Mouse (Mus musculus) urinary bladder, adult 18-20 months (tissue): Measurements from ENCODE around the gene 2410004B18Rik.
A peak's percentile ranks its signal among the peaks of the same experiment; 100 is the strongest.

Experiments used
- DNase-seq, 2 experiments: peaks; one replicate each; pipeline ENCODE4 v3.0.0; 2022; ENCODE audit warnings: low spot score in 2 of 2, mixed read lengths in 2 of 2

2410004B18Rik gene

DNA sequence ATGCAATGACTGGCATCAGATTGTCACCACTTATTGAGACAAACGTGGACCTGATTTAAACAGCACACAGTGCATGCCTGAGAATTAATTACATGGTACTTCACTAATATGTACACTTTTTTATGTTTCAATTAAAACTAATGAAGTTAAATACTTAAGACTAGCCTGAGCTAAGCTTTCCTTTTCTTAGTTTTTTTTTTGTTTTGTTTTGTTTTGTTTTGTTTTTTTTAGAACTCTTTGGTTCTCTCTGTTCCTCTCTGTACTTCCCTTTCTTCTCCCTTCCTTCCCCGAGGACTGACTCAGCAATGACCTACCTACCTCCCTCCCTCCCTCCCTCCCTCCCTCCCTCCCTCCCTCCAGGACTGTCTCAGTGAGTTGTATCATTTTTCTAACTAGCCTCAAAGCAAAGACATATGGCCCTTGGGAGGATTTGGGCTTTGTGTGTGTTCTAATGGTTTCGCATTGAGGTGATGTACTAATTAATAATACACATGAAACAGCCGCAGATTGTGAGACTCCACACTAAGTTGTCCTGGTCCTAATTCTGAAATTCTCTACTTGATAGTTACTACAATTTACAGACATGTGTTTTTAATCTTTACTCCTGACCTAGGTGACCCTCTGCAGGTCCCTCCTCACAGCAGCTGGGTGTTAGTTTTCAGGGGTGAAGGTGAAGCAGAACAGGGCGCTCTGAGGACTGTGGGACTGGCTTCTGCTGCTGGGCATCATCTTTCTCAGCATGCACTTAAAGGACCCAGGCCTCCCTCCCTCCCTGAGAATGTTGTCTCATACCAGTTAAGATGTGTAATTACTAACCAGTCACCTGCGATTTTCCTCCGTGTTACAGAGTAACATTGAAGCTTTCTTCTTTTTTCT, 8.1 kb upstream of the 2410004B18Rik start:
- no peak for DNase-seq

GRCm38 (mm10) chr3:145933845-145934244, 4.0 kb upstream of the 2410004B18Rik start:
- no peak for DNase-seq

- DNase-seq = no peak
These were observed 863 bp downstream of the 2410004B18Rik start for GRCm38 (mm10) chr3:145938405-145939349.

- DNase-seq = no peak
These were observed 1.6 kb downstream of the 2410004B18Rik start for GRCm38 (mm10) chr3:145939402-145939801.

DNA sequence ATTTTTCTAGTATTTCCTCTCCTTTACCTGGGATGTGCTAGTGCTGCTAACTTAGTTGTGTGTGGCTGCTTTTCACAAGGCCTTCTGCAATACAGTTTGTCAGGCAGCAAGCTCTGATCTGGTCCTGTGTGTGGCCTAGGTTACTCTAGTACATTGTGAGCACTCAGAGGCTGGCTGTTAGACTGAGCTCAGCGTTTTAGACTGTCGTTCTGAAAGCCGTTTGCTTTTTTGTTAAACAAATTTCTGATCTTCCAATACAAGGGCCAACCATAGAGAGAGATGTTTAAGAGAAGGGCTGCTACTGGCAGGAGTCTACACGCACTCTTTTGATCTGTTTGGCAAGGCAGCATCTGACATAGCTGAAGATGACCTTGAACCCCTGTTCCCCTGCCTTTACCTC, 2.2 kb downstream of the 2410004B18Rik start:
- no peak for DNase-seq

DNA sequence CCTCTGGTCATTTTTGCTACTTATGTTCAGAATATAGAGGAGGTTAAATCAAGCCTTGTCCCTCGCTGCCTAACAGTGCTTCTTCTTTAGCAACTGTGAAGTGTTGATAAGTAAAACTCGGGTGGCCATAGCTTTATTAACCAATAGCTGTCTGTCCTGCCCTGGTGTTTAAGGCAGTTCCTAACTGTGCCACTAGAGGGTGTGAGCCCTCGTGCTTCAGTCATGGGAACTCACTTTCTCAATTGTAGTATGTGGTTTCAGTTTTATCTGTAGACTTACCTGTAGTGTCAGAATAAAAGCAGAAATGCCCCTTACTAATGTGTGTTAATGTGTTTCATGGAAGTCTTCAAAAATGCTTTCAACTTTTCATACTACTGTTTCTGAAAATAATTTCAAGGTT, 4.2 kb downstream of the 2410004B18Rik start:
- DNase-seq = peak in 1 of 2 experiments; percentile 32

DNA sequence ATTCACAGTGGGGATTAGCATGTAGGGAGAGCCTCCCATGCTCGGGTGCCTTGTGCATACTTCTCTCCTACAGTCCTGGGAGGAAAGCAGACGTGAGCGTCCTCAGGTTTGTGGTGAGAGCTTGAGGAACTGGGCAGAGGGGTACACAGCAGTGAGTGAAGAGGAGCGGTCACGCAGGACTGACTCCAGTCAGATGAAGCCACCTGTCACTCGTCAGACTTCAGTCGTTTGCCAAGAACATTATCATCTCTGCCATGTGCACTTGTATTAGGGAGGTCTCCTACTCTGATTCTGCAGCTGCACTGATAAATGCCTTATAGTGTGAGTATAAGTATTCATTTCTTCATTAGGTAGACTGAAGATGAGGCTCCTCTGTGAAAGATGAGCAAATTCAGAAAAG, 6.5 kb downstream of the 2410004B18Rik start:
- no peak for DNase-seq

GRCm38 (mm10) chr3:145945904-145946303, 8.1 kb downstream of the 2410004B18Rik start:
- no peak for DNase-seq

- no peak for DNase-seq
These were observed 8.8 kb downstream of the 2410004B18Rik start for GRCm38 (mm10) chr3:145946654-145947053.

DNA sequence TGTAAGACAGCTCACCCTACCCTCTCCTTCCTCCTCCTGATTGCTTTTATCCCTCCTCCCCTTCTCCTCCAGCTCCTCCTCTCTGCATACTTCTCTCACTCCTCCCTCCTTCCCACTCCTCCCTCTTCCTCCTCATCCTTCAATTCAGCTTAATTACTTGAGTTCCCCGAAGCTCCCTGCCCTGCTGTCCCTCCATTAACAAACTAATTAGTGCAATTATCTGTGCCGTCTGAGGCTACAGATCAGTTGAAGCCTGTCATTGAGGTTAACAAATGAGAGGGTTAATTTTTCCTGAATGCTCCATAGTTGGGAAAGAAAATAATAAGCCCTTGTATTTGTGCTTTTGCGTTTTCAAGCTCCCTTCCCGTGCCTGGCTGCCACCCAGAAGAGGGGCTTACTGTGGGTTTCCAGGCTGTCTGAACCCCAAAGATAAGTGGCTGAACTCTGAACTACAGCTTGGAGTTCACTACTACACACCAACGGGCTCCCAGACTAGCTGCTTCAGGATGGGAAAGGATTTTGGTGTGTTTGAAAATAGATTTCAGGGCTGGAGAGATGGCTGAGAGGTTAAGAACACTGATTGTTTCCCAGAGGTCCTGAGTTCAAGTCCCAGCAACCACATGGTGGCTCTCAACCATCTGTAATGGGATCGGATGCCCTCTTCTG, 9.9 kb downstream of the 2410004B18Rik start:
- DNase-seq = no peak

DNA sequence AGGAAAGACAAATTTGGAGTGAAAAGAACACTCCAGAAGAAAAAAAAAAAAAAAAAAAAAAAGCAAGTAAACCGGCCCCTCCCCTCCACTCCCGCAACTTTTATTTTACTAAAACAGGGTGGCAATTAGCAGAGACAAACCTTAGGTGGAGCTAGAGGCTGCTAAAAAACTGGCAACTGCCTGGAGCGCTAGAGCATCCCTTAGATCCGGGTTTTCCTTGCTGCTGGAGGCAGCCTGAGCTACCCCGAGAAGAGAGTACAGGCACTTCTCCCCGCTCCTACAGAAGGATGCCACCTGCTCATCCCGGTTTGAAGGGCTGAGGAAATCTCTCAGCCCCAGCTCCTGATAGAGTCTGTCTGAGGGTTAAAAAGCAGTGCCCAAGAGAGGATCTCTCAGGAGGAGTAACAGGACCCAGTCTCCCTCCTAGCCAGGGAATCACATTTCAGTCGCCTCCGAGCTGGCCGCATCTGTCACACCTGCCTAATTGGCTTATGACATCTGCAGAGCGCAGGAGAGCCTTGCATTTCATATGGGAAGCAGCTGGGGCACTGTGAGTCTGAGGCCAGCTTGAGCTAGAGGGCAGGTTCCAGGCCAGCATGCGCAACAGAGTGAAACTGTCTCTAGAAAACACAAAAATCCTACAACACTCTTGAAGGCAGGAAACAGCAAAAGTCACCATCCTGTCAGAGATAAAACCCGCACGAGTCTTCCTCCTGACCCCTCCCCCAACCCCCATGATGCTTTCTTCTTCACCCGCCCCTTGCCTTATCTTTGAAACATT, 12.4 kb downstream of the 2410004B18Rik start:
- DNase-seq = peak; percentile 28

DNA sequence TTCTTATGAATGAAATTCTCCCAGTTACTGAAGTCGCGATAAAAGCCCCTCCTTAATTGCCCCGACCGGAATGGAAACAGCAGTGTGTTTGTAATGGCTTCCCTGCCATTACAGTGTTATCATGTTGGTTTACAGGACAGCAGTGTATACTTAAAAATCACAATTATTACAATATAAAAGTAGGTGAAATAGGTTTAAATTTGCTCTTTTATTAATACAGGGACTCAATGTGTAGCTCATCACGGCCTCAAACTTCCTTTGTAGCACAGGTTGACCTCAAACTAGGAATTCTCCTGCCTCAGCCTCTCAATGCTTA, 13.0 kb downstream of the 2410004B18Rik start:
- no peak for DNase-seq

GRCm38 (mm10) chr3:145951287-145952165, 13.7 kb downstream of the 2410004B18Rik start:
- no peak for DNase-seq

- no peak for DNase-seq
These were observed 15.1 kb downstream of the 2410004B18Rik start for GRCm38 (mm10) chr3:145952945-145953344.

DNA sequence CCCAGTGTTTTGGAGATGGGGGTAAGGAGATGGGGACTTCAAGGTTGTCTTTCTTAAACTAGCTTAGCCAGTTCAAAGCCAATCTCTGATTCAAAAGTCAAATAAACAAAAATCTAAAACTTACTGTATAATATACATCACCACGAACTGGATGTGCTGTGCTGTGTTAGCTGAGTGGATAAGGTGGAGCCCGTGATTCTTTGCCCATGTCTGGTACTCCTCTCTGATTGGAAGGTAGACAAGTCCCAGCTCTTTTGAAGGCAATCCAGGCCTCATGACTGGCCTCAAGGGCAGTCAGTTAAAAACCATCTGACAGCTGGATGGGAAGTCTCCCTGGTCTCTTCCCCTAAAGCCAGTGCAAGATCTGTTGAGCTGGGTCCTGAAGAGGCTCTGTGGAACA, 15.6 kb downstream of the 2410004B18Rik start:
- no peak for DNase-seq

DNA sequence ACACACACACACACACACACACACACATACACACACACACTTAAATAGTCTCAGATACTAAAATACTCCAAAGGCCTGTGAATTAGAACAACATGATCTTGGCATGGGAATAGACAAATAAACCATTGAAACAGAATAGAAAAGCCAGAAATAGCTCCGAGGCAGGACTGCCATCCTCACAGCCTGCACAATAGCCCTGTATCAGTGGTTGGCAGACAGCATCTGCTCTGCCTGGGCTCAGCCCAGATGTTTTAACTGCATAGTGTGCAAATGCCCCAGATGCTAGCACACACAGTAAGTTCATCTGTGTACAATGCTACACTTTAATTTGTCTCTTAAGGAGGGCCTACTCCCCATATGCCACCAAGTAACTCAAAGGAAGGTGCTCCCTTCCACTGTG, 22.0 kb downstream of the 2410004B18Rik start:
- DNase-seq = no peak

DNA sequence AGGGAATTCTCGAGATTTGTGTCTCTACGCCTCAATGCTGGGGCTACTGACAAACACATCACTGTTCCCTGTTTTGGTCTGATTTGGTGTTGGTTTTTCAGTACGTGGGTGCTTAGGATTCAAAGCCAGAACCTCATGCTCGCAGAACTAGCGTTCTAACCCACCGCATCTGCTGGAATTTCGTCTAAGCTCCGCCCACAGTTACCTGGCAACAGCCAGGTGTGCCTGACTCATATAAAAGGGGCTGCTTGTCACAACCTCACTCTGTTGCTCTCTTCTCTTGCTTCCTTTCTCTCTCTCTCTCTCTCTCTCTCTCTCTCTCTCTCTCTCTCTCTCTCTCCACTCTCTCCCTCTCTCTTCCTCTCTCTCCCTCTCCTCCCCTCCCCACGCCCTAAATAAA, 24.6 kb downstream of the 2410004B18Rik start:
- DNase-seq = no peak

DNA sequence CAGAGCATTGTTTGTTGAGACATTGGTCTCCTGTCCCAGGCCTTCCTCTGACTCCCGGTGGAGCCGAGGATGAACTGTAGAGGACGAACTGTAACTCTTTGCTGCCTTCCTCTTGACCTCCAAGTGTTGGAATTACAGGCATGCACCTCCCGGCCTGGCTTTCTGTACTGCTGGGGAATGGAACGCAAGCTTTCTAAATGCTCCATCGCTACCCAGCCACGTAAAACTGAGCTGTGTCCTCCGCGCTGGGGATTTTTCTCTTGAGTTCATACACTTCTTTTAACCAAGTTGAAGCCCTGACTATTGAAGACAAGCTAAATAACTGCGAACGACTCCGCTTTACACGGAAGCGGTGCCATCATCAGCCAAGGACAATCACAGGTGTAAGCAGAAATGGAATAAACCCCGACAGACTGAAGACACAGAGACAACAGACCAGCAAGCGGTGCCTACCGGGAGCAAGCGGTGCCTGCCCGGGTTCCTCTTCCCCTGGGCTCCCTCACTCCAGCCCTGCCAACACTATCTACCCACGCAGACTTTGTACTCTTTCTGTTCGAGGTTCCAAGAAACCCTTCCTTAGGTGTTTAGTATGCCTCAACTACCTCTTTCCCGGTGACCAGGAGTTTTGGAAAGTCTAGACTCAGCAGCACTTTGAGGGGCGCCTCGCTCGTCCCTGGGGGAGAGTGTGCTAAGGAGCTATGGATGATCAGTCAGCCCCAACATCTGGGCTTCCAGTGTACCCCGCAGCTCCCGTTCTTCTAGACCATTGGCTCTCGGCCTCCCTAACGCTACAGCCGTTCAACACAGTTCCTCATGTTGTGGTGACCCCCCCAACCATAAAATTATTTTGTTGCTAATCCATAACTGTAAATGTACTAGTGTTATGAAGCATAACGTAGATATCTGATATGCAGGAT, 25.5 kb downstream of the 2410004B18Rik start:
- no peak for DNase-seq

GRCm38 (mm10) chr3:145964018-145964387, 26.2 kb downstream of the 2410004B18Rik start:
- DNase-seq = peak in 1 of 2 experiments; percentile 18
